Mouse (Mus musculus): ENCODE measurements at regions not wholly inside any gene's neighbourhood (a gene's known extent, or its start where the extent isn't known, plus 50 kb on each side); places are given as distances from the start of the nearest gene placed in this dataset.

GRCm38 (mm10) chr8:113556994-113557393, 78.4 kb upstream of the Mon1b start:
- TF ChIP-seq CTCF (conservative IDR thresholded peaks at IDR 0.05 in 1 of 2, IDR thresholded peaks at IDR 0.05 in 1 of 2; ENCODE audit: low read depth in 2 of 2, low read length in 2 of 2) (no peak), ETS1 (conservative IDR thresholded peaks at IDR 0.05; ENCODE audit: low read depth, low read length) (no peak), POLR2A (IDR thresholded peaks at IDR 0.05; ENCODE audit: low read depth, low read length) (no peak)

Data from CH12.LX (cell line).